Mouse (Mus musculus) myocyte (in vitro differentiated cells): ENCODE data around the gene Rab8a.

Experiments
- CEBPB ChIP-seq: IDR thresholded peaks from 2 replicates; pipeline ENCODE4 v1.6.1; 2011; ENCODE audit warnings: mild to moderate bottlenecking, moderate library complexity; ENCODE audit not compliant: poor library complexity, insufficient read depth, severe bottlenecking
- E2F4 ChIP-seq: IDR thresholded peaks from one replicate; pipeline ENCODE4 v1.6.1; 2011; ENCODE audit warnings: mild to moderate bottlenecking, control low read depth, moderate library complexity; ENCODE audit not compliant: insufficient read depth
- MAX ChIP-seq: IDR thresholded peaks from one replicate; pipeline ENCODE4 v1.6.1; 2011; ENCODE audit warnings: low read depth, mild to moderate bottlenecking, control low read depth
- MYOD1 ChIP-seq, 3 experiments: IDR thresholded peaks; one replicate each; pipeline ENCODE4 v1.6.1; 2011; ENCODE audit warnings: control low read depth in 2 of 3, low read depth in 2 of 3, mild to moderate bottlenecking in 2 of 3, moderate library complexity in 1 of 3; ENCODE audit not compliant: insufficient read length in 2 of 3, control insufficient read depth in 1 of 3
- MYOG ChIP-seq, 3 experiments: IDR thresholded peaks; one replicate each; pipeline ENCODE4 v1.6.1; 2011; ENCODE audit warnings: control low read depth in 2 of 3, low read depth in 2 of 3, mild to moderate bottlenecking in 2 of 3; ENCODE audit not compliant: insufficient read length in 2 of 3, control insufficient read depth in 1 of 3, insufficient read depth in 1 of 3
- POLR2A ChIP-seq: IDR thresholded peaks from one replicate; pipeline ENCODE4 v1.6.1; 2011; ENCODE audit warnings: low read depth, mild to moderate bottlenecking, control low read depth, moderate library complexity; ENCODE audit not compliant: insufficient read length
- POLR2AphosphoS2 ChIP-seq: IDR thresholded peaks from one replicate; pipeline ENCODE4 v1.6.1; 2011; ENCODE audit warnings: low read depth, control low read depth; ENCODE audit not compliant: insufficient read length
- SRF ChIP-seq: IDR thresholded peaks from one replicate; pipeline ENCODE4 v1.6.1; 2011; ENCODE audit warnings: low read depth; ENCODE audit not compliant: control insufficient read depth, insufficient read length
- TCF12 ChIP-seq: IDR thresholded peaks from one replicate; pipeline ENCODE4 v1.6.1; 2011; ENCODE audit warnings: mild to moderate bottlenecking, control low read depth; ENCODE audit not compliant: poor library complexity, insufficient read depth, severe bottlenecking
- TCF3 ChIP-seq: IDR thresholded peaks from one replicate; pipeline ENCODE4 v1.6.1; 2011; ENCODE audit warnings: low read depth, control low read depth; ENCODE audit not compliant: insufficient read length
- USF1 ChIP-seq: IDR thresholded peaks from one replicate; pipeline ENCODE4 v1.6.1; 2011; ENCODE audit warnings: low read depth, mild to moderate bottlenecking, control low read depth, moderate library complexity

DNA sequence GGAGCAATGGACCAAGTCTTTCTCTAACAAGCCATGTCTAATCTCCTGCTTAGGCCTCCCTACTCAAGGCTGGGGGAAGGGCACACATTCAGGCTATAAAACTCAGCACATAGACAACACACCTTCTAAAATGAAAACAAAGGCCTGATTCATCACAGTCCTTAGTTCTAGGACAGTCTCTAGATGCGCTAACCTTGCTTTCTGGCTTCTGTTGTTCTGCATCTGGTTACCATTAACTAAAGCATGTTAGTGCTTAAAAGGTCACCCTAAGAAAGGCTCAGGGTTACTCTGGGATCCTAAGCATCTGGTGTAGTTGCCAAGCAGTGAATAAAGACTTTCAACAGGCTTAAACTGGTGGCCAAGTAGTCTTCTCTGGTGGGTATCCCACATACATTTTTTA, 39.0 kb upstream of the Rab8a start:
- no peak for TF ChIP-seq POLR2AphosphoS2
- TF ChIP-seq TCF12, result no peak
- no peak for TF ChIP-seq POLR2A
- no peak for TF ChIP-seq CEBPB
- no peak for TF ChIP-seq MAX
- no peak for TF ChIP-seq USF1
- no peak for TF ChIP-seq MYOG (IDR thresholded peaks at IDR 0.05; ENCODE audit: control insufficient read depth in 1 of 3, insufficient read depth in 1 of 3, insufficient read length in 2 of 3, low read depth in 2 of 3)
- TF ChIP-seq MYOD1 (IDR thresholded peaks at IDR 0.05; ENCODE audit: control insufficient read depth in 1 of 3, insufficient read length in 2 of 3, low read depth in 2 of 3), result no peak
- TF ChIP-seq TCF3, result no peak
- TF ChIP-seq E2F4, result no peak
- no peak for TF ChIP-seq SRF
